Mouse (Mus musculus) cerebellum, adult 11 months (tissue): ENCODE data around the gene BC048403.

Experiments
- DNase-seq: peaks from one replicate; pipeline ENCODE4 v3.0.0; 2022

Gene BC048403

DNA sequence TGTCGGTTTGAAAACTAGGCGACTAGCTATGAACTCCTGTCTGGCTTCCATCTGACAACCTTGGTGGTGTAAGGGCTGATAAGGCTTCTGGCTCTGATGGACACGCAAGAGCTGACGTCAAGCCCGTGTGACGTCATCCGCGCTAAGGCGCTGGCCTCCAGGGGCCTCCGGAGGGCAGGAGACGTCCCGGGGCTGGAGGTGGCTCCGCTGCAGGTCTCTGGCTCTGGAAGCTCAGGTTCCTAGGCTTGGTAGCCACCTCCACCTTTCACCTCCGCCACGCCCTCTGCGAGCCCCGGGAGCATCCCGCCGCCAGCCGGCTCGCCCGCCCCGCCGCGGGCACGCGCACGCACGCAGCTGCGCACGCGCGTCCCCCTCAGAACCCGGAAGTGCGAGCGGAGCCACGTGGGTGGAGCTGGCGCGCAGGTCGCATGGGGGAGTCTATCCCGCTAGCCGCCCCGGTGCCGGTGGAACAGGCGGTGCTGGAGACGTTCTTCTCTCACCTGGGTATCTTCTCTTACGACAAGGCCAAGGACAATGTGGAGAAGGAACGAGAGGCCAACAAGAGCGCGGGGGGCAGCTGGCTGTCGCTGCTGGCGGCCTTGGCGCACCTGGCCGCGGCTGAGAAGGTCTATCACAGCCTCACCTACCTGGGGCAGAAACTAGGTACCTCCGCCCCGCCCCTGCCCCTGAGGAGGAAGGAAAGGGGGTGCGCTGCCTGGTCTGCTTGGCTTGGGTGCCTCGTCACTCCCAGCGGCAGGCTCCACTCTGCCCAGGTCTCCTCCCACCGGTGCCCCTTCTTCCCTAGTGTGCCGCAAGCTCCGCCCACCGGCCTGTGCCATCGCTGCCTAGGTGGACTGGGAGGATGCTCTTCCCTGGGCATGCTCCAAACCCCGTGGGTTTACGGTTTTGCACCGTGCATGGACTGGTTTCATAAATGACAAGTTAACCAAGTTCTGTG lies at the start of gene BC048403:
Gene BC048403 (plus strand): TSS at position 390 of the 958 bp plus-strand sequence.
- peak; percentile 88 for DNase-seq

GRCm38 (mm10) chr10:121692944-121693579 lies 46.7 kb upstream of the BC048403 start:
- DNase-seq = no peak

GRCm38 (mm10) chr10:121694567-121694966 lies 45.2 kb upstream of the BC048403 start:
- DNase-seq = no peak

DNA sequence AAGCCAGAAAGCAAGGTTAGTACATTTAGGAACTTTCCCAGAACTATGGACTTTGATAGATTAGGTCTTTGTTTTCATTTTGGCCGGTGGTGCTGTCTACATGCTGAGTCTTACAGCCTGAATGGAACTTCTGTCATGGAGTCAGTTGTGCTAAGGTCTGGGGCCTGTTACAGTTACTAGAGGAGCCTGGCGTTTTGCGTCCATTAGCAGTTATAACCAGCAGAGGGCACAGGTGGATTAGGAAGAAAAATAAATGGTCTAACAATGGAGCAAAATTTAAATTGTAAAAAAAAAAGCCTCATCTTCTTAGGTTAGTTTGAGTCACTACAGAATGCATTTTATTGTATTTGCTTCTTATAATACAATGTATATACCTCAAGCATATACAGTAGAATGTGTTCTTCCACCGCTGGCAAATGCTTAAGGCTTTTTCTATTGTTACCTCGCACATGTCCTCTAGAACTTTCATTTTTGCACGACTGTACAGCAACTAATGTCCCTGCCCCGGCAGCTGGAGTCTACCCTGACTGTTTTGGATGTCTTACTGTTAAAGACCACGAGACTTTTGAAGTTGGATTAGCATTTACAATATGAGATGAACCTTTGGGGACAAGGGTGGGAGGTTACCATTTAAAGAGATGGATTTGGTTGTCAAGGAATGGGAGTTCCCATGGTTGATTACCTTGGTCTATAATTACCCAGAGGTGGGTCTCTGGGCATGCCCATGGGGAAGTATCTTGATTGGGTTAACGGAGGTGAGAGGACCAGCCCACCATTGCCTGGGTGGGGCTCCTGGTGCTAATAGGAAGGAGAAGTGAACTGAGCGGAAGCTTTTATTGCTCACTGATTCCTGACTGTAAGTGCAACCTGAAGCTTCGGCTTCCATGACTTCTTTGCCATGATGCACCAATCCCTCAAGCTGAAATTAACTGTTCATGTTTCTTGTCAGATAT lies 38.2 kb upstream of the BC048403 start:
- DNase-seq = no peak

DNA sequence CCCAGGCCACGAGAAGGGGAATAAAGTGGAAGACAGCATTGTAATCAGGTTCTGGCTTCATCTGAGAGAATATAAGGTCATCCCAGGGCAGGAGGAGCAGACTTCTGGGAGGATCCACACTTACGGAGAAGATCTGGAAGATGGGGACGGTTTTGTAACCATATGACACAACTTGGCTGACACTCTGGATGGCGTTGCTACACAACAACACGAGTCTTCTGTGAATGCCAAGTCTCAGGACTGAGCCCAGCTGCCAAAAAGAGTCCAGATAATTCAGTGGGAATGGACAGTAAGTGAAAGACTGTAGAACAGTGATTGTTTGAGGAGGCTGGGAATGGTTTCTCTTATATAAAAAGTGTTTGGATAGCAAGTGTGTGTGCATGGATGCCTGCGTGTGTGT lies 36.1 kb upstream of the BC048403 start:
- no peak for DNase-seq

DNA sequence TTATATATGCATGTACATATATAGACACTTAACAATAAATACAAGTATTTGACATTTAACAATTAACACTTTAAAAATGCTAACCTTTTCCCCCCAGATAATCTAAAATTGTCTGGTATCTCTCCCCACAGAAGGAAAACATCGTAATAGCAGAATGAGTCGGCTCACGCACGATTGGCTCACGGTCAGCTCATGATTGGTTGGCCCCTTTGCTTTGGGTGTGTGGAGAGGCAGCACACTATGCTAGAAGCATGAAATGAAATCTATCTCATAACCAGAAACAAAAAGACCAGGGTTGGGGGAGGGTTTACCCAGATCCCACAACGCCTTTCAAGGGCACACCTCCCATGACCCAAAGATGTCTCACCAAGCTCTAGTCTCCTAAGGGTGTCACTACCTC lies 34.9 kb upstream of the BC048403 start:
- no peak for DNase-seq

DNA sequence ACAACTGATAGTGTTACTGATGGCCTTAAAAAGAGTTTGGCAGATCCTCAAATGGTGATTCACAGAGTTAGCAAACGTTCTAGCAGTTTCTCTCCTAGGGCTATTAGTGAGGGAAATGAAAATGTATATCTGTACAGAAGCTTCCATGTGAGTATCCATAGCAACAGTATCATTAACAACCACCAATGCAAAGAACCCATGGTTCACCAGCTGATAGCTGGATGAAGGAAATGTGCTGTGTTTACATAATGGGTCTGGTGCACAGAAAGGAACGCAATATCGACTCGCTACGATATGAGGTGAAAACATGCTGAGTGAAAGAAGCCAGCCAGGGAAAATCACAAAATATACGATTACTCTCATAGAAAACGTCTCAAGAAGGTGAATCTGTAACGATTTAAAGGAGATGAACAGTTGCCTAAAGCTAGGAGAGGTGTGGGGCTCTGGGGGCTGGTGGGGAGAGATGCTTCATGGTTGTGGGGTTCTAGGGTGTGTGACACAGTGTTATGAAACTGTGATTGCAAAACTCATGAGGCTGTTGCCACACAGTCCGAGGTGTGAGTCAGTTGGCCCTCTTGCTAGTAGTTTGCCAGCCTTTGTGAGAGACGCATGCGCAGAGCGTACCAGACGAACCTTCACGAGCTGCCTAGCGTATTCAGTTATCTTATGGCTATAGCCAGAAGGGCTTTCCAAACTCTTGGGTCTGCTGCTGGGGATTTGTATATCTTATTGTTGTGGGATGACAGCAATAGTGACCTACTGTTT lies 34.2 kb upstream of the BC048403 start:
- DNase-seq = no peak

GRCm38 (mm10) chr10:121716862-121717261 lies 22.9 kb upstream of the BC048403 start:
- no peak for DNase-seq

DNA sequence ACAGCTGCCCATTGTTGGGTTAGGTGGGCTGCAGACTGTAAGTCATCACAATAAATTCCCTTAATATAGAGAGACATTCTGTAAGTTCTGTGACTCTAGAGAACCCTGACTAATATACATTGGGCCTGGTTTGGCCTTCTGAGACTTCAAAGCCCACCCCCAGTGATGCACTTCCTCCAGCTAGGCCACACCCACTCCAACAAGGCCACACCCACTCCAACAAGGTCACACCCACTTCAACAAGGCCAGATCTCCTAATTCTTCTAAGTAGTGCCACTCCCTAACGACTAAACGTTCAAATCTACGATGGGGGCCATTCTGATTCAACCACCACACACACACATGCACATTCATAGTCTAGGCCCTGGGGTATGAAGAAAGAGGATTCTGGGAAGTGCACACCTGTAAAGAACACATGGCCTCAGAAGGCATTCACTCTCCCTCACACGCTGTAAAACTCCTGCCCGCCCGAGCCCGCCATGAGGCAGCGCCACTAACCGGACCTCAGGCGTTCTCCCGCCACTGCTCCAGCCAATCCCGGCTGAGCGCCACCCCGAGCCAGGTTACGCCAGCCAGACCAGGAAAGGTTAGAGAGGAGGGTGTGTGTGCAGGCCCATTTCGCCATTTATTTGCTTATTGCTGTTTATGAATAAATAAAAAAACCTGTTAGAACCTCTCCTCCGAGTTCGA lies 20.7 kb upstream of the BC048403 start:
- no peak for DNase-seq

- DNase-seq = no peak
These were observed 19.0 kb upstream of the BC048403 start for GRCm38 (mm10) chr10:121720701-121721100.

DNA sequence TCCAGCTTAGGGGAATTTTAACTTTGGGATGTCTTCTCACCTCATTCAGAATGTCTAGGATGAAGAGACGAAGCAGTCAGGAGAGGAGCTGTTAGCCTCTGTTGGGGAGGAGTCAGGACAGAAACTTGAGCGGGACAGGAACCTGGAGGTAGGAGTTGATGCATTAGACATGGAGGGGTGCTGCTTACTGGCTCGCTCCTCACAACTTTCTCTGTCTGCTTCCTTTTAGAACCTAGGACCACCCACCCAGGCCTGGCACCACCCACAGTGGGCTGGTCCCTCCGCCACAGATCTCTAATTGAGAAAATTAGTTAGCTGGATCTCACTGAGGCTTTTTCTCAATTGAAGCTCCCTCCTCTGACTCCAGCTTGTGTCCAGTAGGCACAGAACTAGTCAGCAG lies 13.2 kb upstream of the BC048403 start:
- no peak for DNase-seq

DNA sequence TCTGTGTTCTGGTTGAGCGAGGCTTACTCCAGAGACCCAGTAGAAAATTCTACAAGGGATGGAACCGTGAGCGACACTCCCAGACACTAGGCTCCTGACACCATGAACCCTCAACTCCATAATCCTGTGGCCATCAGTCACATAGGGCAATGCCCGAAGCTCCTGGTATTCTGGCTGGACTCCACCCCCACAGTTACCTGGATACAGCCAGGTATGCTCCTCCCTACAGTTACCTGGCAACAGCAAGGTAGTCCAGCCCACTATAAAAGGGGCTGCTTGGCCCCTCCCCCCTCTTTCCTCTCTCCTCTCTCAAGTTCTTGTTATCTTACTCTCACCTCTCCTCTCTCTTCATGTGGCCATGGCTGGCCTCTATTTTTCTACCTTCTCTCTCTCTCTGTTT lies 12.6 kb upstream of the BC048403 start:
- no peak for DNase-seq

GRCm38 (mm10) chr10:121728226-121728625 lies 11.5 kb upstream of the BC048403 start:
- DNase-seq = no peak

- no peak for DNase-seq
These were observed 8.6 kb upstream of the BC048403 start for GRCm38 (mm10) chr10:121731048-121731725.

DNA sequence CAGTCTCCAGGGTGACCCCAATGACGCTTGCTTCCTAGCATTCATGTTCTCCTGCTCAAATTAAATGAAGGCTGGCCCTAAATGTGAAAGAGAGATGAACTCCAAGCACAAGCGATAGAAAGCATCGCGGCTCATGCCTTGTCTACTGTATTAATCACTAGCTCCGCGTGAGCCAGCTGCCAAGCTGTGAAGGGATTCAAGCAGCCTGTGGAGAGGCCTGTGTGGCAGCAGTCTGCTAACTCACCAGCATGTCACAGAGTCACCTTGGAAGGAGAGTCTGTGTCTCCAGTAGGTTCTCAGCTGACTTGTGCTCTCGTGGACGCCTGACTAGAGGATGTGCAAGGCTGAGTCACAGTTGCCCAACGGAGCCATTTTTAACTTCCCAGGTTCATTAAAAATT lies 7.2 kb upstream of the BC048403 start:
- no peak for DNase-seq

GRCm38 (mm10) chr10:121737256-121737655 lies 2.5 kb upstream of the BC048403 start:
- DNase-seq = no peak

DNA sequence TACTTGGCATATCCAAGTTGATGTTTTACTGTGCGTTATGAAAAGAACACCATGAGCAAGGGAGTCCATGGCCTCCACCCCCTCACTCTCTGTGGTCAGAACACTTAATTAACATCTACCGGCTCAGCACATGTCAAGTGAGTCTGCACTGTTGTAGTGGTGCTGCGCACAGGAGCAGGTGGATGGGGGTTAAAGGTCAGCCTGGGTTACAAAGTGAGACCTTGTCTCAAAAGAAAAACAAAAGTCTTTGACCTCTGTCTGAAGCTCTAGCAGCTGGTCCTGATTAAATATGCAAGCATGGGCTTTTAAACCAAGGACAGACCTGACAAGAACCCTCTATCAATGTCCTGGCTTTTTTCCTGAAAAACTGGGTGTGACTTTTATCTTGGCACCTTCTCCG lies 2.6 kb downstream of the BC048403 start:
- DNase-seq = no peak

DNA sequence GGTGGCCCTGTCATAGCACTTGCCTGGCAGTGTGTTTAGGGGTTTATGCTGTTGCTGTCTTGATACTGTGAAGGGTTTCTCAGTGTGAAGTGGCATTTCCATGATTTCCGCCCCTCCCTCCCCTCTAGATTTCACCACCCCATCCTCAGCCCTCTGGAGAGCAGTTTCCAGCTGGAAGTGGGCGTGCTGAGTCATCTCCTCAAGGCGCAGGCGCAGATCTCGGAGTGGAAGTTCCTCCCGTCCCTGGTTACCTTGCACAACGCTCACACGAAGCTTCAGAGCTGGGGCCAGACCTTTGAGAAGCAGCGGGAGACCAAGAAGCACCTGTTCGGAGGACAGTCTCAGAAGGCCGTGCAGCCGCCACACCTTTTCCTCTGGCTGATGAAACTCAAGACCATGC lies 10.4 kb downstream of the BC048403 start:
- no peak for DNase-seq

GRCm38 (mm10) chr10:121754237-121754636 lies 14.5 kb downstream of the BC048403 start:
- DNase-seq = no peak

DNA sequence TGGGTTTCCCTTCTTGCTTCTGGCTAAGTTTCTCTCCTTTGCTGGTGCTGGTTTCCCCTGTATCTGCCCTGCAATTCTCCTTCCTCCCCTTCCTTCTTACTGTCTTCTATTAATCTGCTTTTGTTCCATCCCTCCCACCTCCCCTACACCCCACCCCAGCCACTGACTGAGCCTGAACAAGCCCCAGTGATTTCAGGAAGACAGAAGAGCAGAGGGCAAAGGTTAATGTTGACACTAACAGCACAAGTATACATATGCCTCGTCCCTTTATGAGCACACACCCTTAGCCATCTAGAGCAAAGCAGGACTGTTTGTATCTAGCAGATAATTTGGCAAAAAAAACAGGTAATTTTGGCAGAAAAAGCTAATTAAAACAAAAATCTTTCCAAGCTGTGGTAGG lies 16.1 kb downstream of the BC048403 start:
- no peak for DNase-seq

DNA sequence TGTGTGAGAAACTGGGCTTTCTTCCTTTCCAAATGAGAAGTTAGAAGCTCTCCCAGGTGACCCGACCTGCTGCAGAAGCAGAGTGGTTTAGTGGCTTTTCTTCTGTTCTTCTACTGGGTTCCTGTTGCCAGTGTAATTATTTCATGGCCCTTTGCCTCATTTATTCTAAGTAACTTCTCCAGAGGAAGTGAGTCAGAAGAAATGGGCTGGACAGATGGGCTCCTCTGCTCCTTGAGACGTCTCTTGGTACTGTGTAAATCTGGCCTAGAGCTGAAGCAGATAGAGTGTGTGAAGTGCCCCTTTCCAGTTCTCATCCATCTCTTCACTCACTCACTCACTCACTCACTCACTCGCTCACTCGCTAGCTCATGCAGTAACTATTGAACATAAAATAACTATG lies 16.9 kb downstream of the BC048403 start:
- no peak for DNase-seq
